Mouse (Mus musculus): ENCODE data around the gene Zfhx3.

Gene Zfhx3

DNA sequence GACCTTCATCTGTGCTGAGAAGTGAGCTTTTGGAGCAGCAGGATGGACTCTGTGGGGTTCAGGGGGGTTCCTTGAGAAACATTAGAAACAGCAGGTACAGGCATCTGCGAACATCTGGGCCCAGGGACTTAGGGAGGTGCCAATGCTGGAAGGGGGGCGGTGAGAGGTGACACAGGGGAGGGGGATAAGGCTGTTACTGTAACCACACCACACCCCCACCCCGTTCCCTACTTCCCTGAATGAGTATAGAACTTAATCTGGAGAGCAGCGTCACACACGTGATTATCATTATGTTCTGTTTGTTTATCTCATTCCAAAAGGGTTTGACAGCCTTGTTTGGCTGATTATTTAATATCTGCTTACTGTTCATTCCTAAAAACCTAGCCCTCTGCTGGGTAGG is 933.3 kb downstream of the Zfhx3 start:
- intact Hi-C loops (cut with DNase I) = no loop called here

DNA sequence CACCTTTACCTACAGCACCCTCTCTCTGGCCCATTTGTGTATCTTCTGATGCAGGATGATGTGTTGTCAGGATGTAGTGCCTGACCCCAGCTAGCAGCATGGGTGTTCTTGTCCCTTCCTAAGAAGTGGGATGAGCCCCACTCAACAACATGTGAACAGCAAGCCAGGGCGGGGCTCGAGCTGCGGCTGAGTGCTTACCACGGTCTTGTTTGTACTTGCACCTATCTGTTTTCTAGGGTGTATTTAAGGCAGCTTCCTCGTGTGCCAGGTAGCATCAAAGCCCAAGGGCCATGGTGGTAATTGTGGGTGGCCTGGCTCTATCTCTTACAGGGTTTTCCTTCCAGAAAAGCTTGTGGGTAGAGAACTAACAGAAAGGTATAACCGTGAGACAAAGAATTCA is 937.7 kb downstream of the Zfhx3 start:
- intact Hi-C loops (cut with DNase I) = no loop called here

DNA sequence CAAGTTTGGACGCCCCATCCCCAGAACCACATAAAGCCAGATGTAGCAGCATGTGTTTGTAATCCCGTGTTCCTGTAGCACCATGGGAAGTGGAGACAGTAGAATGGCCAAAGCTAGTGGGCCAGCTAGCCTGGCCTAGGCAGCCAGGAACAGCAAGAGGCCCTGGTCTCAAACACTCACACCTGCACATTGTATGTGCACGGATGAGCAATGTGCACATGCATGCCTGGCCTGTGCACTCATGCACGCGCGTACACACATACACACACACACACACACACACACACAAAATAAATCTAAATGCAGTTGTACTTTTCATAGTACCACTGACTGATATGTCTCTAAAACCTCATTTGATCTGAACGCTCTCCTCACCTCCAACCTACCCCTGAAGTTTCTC is 938.9 kb downstream of the Zfhx3 start:
- intact Hi-C loops (cut with DNase I) = no loop called here

DNA sequence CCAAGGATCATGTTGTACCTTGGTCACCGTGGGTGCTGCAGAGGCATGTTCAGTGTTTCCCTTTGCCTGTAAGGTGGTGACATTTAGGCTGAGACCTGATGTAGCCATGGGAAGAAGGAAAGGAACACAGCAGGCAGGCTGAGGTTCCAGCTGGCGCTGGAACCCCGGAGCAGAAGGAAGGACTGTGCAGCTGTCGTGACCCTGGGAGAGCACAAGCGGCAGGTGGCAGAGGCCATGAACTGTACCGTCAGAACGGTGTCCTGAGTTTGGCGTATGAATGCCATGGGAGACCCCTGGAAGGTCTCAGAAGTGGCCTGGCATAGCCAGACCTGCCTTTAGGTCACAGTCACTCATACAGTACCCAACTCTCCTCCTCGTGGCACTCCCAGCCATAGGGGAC is 939.6 kb downstream of the Zfhx3 start:
- intact Hi-C loops (cut with DNase I) = no loop called here

GRCm38 (mm10) chr8:108883381-108883780 is 940.9 kb downstream of the Zfhx3 start:
- intact Hi-C loops (cut with DNase I) = no loop called here

DNA sequence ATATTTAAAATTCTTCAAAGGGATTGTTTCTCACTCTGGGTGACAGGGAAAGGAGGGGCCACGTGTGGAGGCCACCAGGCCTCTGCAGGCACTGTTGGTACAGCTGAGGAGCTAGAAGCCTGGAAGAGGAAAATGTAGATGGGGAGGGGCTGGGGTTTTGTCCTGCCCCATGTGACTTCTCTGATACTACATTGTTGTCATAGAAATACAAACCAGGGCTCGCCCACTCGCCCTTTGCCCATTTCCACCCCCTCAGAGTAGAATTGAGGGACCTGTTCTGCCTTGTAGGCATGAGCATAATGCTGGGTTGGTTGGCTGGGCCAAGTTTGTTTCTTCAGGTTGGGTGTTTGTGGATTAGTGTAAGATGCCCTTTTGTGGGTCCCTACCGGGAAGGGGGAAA is 942.5 kb downstream of the Zfhx3 start:
- intact Hi-C loops (cut with DNase I) = no loop called here

DNA sequence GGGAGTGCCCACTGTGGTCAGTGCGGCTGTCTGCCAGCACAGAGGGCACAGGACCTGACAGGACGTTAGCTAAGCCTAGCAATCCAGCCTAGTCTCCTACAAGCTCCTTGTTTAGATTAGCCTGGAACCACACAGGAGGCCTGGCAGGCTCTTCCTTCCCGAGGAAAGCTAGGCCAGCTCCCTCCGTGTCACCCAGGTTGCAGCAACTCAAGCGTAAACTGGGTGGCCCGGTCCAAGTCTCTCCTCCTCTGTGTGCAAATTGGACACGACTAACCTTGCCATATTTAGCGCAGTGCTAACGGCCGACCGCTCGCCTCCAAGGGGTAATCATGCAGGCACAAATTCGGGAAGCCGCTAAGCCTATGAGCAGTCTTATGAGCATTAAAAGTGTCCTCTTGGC is 943.0 kb downstream of the Zfhx3 start:
- intact Hi-C loops (cut with DNase I) = no loop called here

DNA sequence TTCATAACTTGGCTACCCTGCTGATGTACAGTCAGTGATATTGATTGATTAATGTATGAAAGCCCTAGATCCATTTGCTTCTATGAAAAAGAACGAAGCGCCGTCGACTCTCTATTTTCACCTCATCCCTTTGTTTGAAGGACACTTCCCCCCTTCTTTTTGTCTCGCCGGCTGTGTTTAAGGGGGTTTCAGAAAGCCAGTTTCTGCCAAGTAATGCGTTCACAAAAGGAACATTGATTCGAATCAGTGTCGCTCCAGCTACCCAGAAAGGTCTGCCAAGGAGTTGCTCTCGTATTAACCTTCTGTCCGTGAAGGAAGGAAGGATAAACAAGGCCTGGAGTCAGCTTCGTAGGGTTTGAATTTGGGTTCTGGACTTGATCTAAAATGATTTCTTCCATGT is 943.4 kb downstream of the Zfhx3 start:
- intact Hi-C loops (cut with DNase I) = no loop called here

DNA sequence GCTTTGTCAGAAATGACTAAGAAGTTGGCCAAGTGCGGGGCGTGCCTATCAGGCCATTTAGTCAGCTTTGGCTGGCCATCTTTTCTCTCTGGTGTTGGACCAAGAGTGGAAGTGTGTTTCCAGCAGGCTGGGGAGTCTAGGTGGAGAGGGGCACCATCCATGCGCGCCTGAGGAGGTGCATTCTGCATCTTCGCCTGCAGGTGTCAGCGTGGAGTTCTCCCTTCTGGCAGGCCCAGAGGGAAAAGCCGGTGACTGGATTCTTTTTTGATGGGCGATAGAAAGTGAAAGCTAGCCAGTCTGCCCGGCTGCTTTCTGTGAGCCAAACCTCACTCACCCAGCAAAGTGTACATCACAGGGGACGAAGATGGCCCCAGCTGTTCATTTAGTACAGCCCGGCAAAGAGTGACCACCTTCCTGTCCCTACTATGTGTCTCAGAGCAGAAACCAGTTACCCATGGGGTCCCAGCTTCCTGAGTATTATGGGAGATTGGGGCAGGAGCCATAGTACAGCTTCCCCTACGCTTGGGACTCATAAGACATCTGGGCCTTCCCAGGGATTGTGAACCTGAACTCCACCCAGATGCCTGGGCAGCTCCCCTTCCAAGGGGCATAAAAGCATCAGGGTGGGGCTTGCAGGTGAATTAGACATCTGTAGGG is 944.3 kb downstream of the Zfhx3 start:
- intact Hi-C loops (cut with DNase I) = no loop called here

- intact Hi-C loops (cut with DNase I) = no loop called here
These were observed 944.8 kb downstream of the Zfhx3 start for GRCm38 (mm10) chr8:108887256-108887615.

DNA sequence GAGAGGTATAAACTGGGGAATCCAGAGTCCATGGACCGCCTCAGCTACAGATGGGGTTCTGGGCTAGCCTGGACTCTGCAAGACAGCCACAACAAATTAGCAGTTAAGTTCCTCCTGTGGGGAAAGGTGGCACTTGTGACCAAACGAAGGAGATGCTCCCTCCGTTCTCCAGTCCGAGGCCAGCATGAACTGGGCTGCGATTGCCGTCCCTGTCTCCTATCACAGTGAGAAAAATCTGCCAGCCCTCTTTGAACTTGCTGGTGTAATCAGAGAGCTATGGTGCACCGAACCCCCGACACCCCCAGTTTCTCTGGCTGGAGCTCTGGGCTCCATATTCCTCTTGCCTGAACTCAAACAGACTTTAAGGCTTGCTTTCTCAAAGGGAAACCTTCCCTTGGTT is 945.4 kb downstream of the Zfhx3 start:
- intact Hi-C loops (cut with DNase I) = no loop called here

DNA sequence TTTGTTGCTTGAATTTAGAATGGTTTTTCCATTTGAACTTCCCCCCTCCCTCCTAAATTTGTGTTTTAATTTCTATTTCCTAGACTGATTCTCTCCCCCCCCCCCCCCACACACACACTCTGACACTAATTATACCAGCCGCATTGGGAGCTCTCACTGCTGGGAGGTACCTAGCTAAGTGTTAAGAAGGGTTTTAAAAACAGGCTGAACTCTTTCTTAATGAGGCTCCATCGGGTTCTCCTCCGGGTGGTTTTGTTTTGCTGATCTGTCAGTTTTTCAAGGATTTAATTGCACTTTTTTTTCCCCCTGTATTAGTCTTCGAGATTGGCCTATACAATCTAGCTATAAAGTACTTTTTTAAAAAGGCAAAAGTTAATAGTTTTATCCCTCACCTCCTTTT is 946.5 kb downstream of the Zfhx3 start:
- intact Hi-C loops (cut with DNase I) = no loop called here

- intact Hi-C loops (cut with DNase I) = no loop called here
These were observed 947.0 kb downstream of the Zfhx3 start for GRCm38 (mm10) chr8:108889406-108889805.

DNA sequence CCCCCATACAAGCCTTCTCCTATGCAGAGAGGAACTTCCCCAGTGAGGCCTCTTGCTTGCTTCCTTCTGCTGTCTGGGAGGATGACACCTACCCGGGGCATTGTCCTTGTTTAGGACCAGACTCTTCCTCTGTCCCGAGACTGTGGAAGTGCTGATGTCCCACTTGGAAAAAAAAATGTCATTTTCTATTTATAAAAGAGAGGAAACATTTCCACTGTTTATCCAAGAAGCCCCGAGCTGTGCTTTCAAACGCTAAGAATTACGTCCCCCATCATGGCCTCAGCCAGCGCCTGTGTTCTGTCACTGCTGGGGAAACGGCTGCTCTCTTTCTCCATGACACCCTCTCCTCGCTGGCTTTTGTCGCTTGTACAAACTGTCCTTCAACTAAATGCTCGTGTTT is 951.8 kb downstream of the Zfhx3 start:
- intact Hi-C loops (cut with DNase I) = no loop called here

GRCm38 (mm10) chr8:108896468-108897346 is 954.3 kb downstream of the Zfhx3 start:
- intact Hi-C loops (cut with DNase I) = loop anchor here (5.0 kb wide), 1 partner anchor 89 kb away; no protein-coding TSS in a partner anchor

- intact Hi-C loops (cut with DNase I) = loop anchor here (5.0 kb wide), 1 partner anchor 90 kb away; no protein-coding TSS in a partner anchor
These were observed 955.1 kb downstream of the Zfhx3 start for GRCm38 (mm10) chr8:108897347-108898100.

DNA sequence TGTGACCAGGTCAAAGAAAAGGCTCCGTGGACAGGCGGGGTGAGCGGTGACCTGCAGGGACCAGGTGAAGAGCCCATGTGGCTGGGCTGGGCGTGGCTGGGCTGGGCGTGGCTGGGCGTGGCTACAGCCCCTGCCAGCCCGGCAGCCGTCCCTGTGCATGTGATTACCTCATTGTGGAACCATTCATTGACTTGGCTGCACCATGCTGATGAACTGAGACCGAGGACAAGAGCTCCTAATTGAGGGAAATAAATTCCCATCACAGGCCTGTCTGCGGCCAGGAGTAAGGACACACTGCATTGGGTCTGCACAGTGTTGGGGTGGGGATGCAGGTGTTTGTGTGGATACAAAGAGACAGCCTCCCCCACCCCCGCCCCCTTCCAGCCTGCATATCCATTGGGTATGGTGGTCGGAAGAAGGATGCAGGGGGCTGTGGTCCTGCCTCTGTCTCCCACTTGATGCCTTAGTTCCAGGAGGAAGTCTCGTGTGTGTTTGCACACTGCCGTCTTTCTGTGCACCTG is 956.9 kb downstream of the Zfhx3 start:
- intact Hi-C loops (cut with DNase I) = loop anchor here (5.0 kb wide), 1 partner anchor 92 kb away; no protein-coding TSS in a partner anchor

- intact Hi-C loops (cut with DNase I) = no loop called here
These were observed 958.1 kb downstream of the Zfhx3 start for GRCm38 (mm10) chr8:108900541-108900940.

DNA sequence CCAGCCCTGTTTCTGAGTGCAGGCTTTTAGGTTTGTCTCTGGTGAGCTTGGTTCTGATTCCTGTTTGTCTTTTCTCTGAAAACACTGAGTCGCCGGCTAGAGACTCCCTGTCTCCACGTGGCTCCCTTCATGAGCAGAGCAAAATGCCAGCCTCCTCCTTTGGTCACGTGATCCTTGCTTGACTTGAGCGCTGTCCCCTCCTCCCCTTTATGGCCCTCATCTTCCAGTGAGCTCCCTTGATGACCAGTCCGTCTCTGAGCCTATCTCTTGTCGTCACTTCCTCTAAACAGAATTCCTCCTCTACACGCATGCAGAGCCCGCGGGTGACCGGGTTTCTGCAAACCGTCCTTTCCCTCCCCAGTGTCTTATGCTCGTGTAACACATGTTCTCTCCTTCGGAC is 958.8 kb downstream of the Zfhx3 start:
- intact Hi-C loops (cut with DNase I) = no loop called here

GRCm38 (mm10) chr8:108903550-108903949 is 961.1 kb downstream of the Zfhx3 start:
- intact Hi-C loops (cut with DNase I) = no loop called here

GRCm38 (mm10) chr8:108904288-108904971 is 962.0 kb downstream of the Zfhx3 start:
- intact Hi-C loops (cut with DNase I) = no loop called here

All from adrenal gland (tissue).